In the genomic region with DNA sequence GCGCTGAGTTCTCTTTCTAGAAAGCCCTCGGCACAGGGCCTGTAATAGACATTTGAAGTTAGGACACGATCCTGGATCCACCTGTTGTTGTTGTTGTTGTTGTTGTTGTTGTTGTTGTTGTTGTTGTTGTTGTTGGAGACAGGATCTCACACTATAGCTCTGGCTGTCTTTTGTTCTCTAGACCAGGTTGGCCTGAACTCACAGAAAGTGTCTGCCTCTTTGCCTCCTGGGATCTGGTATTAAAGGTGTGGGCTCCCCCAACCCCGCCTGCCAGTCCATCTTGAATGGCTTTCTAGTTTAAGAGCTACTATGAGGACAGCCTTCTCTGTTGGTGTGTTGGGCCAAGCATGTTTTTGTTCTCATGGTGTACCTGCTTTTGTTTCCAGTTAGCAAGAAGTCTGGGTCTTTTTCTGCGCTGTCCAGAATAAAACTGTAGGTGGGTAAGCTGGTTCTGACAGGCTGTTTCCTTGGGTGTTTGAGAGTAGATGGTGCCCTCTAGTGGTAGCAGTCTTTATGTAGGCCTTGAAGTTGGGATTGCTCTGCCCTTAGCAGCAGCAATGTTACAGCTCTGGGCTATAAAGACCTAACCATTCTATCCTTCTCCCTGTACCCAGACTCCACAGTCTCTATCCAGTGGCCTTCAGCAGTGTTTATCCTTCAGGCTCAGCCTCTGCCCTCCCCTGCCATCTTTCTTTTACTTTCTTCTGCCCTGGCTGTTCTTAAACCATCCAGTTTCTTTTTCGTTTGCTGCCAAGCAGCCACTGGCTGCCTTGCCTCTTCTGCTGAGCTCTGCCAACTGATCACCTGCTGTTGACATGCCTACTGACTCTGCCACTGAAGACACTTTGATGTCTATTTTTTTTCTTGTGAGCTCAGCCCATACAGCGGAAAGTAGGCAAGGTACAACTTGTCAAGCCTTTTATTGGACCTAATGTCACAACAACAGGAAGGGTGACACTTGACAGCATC, we compare ENCODE assay signal across 9 mouse cellular contexts.
DNase-seq lines count a peak whose midpoint lies in the region; ATAC-seq lines count a peak whose summit lies in the region.
"Had no signal": no experiment of that assay in that cellular context is flagged by ENCODE, and none has a peak within 500 bp of the region (broad histone marks: within the 10 kb centered on the region; RNA-seq: fewer than 3 reads in every experiment).

No protein-coding gene starts in this region.

- H3K9ac ChIP-seq in hindbrain, embryonic 12.5 days: no peak overlapping the region
- no peak overlapping the region for H3K9ac ChIP-seq in hindbrain, embryonic 13.5 days
- H3K9ac ChIP-seq: embryonic facial prominence, embryonic 12.5 days had no signal

- DNase-seq in hindbrain, embryonic 10.5 days (ENCODE audit: low spot score): peak; percentile 23
- peak; percentile 30 for DNase-seq in adrenal gland, adult 8-10 months
- DNase-seq in embryo, embryonic 11.5 days (ENCODE audit: low read depth, low spot score): peak; percentile 53
- peak; percentile 63 to 91 for DNase-seq in layer of hippocampus, postnatal 14 days (ENCODE audit: low spot score in 2 of 2)
- peak; percentile 28 for DNase-seq in midbrain, embryonic 10.5 days (ENCODE audit: low spot score)
- peak; percentile 38 for DNase-seq in spleen, postnatal 36 days (ENCODE audit: low spot score in 2 of 2)

- no peak overlapping the region for H3K4me2 ChIP-seq in hindbrain, embryonic 12.5 days (replicated peaks)
- H3K4me2 ChIP-seq in hindbrain, embryonic 13.5 days: no peak overlapping the region
- H3K4me2 ChIP-seq: embryonic facial prominence, embryonic 12.5 days had no signal

- ATAC-seq in hindbrain, embryonic 12.5 days (ENCODE audit: low FRiP score): no peak
- ATAC-seq in hindbrain, embryonic 13.5 days (ENCODE audit: low FRiP score): 0 out of 2 replicates have a peak, but pooled peaks have one; percentile 52

- 91% methylated on average over 7 of the region's 7 CpGs for WGBS in hindbrain, embryonic 10.5 days
- WGBS in hindbrain, embryonic 12.5 days: 90% methylated on average over 7 of the region's 7 CpGs
- WGBS in hindbrain, embryonic 13.5 days: 90% methylated on average over 7 of the region's 7 CpGs
- WGBS in midbrain, embryonic 10.5 days: 87% methylated on average over 7 of the region's 7 CpGs

- peaks cover 18% of the 10 kb centered on the region for H3K4me1 ChIP-seq in hindbrain, embryonic 10.5 days (replicated peaks)
- 0 out of 2 replicates have a peak, but pooled peaks cover 3% of the 10 kb centered on the region for H3K4me1 ChIP-seq in hindbrain, embryonic 12.5 days
- H3K4me1 ChIP-seq in hindbrain, embryonic 13.5 days (replicated peaks): peaks cover 3% of the 10 kb centered on the region; the same call in 1 of the 2 replicates
- no peaks in the 10 kb centered on the region for H3K4me1 ChIP-seq in midbrain, embryonic 10.5 days
- H3K4me1 ChIP-seq: embryonic facial prominence, embryonic 12.5 days had no signal

- no peak overlapping the region for H3K4me3 ChIP-seq in hindbrain, embryonic 10.5 days
- no peak overlapping the region for H3K4me3 ChIP-seq in hindbrain, embryonic 12.5 days
- H3K4me3 ChIP-seq in hindbrain, embryonic 13.5 days: no peak overlapping the region
- no peak overlapping the region for H3K4me3 ChIP-seq in midbrain, embryonic 10.5 days
- H3K4me3 ChIP-seq: embryonic facial prominence, embryonic 12.5 days had no signal

- no peaks in the 10 kb centered on the region for H3K9me3 ChIP-seq in hindbrain, embryonic 10.5 days
- no peaks in the 10 kb centered on the region for H3K9me3 ChIP-seq in hindbrain, embryonic 12.5 days (replicated peaks)
- no peaks in the 10 kb centered on the region for H3K9me3 ChIP-seq in hindbrain, embryonic 13.5 days
- no peaks in the 10 kb centered on the region for H3K9me3 ChIP-seq in midbrain, embryonic 10.5 days (replicated peaks)
- H3K9me3 ChIP-seq: embryonic facial prominence, embryonic 12.5 days had no signal

- H3K27me3 ChIP-seq in hindbrain, embryonic 10.5 days (ENCODE audit: insufficient read depth, poor library complexity, severe bottlenecking): no peaks in the 10 kb centered on the region
- H3K27me3 ChIP-seq in hindbrain, embryonic 12.5 days: no peaks in the 10 kb centered on the region
- H3K27me3 ChIP-seq in hindbrain, embryonic 13.5 days: no peaks in the 10 kb centered on the region
- H3K27me3 ChIP-seq in midbrain, embryonic 10.5 days (ENCODE audit: low read depth, poor library complexity, severe bottlenecking): no peaks in the 10 kb centered on the region
- H3K27me3 ChIP-seq: embryonic facial prominence, embryonic 12.5 days had no signal

- H3K36me3 ChIP-seq in hindbrain, embryonic 10.5 days: peaks cover 97% of the 10 kb centered on the region
- H3K36me3 ChIP-seq in hindbrain, embryonic 12.5 days: peaks cover 70% of the 10 kb centered on the region
- peaks cover 76% of the 10 kb centered on the region for H3K36me3 ChIP-seq in hindbrain, embryonic 13.5 days
- H3K36me3 ChIP-seq in midbrain, embryonic 10.5 days: peaks cover 99% of the 10 kb centered on the region

- no peak overlapping the region for H3K27ac ChIP-seq in hindbrain, embryonic 10.5 days
- H3K27ac ChIP-seq in hindbrain, embryonic 12.5 days: no peak overlapping the region
- H3K27ac ChIP-seq in hindbrain, embryonic 13.5 days: no peak overlapping the region
- H3K27ac ChIP-seq in midbrain, embryonic 10.5 days (replicated peaks): no peak overlapping the region
- H3K27ac ChIP-seq: embryonic facial prominence, embryonic 12.5 days had no signal

Comparison
In these comparisons a context has a peak if more than half of its experiments do, and no peak if none do; other contexts are left out.
1. DNase-seq: peak in every context shown above with its lines; median percentile 77 in layer of hippocampus, postnatal 14 days; 53 in embryo, embryonic 11.5 days; 38 in spleen, postnatal 36 days; 30 in adrenal gland, adult 8-10 months; 28 in midbrain, embryonic 10.5 days; 23 in hindbrain, embryonic 10.5 days.